Mouse (Mus musculus): ENCODE data around the gene Gm10318. TPM values are rescaled to one million over a fixed set of nuclear protein-coding genes. Genes with fewer than 3 reads are reported as not detected.

Gm10318 gene
- not detected for total RNA-seq (2021)
- long read RNA-seq, experiment 1, result 0 reads
- long read RNA-seq, experiment 2, result 0 reads

DNA sequence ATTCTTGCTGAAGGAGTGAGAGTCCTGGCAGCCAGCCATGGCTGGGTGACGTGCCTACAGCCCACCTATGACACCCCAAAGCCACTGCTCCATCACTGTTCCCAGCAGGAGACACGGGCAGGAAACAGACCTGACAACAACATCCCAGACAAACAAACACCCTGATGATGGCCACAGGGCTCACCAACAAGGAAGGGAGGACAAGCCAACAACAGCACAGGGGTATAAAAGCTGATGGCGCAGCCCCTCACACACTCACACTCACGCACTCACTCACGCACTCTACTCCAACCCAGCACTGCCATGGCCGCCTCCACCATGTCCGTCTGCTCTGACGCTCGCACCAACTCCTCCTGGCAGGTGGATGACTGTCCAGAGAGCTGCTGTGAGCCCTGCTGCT lies at the start of gene Gm10318:
TSS of gene Gm10318 (plus strand) at position 301 of the 400 bp plus-strand sequence.
- no peak for DNase-seq
- intact Hi-C loops (cut with DNase I; ENCODE audit: low total_unique reads), result no loop called here

DNA sequence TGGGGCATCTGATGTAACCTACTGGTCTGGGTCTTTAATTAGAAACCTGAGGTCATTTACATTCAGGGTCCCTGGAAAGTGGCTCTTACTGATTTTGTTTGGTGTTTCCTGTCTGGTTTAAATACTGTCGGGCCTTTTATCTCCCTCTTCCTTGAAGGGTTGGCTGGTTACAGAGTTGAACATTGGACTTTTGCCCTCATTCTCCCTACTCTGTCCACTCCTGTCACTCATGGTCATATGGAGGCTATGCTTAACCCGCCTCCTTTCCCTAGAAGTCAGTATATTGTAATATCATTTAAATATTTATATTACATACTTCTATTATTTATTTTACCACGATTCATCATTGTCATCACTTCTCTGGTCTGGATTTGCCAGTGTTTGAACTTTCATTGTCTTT lies 48.6 kb upstream of the Gm10318 start:
- intact Hi-C loops (cut with DNase I; ENCODE audit: low total_unique reads), result no loop called here
- no peak for DNase-seq

DNA sequence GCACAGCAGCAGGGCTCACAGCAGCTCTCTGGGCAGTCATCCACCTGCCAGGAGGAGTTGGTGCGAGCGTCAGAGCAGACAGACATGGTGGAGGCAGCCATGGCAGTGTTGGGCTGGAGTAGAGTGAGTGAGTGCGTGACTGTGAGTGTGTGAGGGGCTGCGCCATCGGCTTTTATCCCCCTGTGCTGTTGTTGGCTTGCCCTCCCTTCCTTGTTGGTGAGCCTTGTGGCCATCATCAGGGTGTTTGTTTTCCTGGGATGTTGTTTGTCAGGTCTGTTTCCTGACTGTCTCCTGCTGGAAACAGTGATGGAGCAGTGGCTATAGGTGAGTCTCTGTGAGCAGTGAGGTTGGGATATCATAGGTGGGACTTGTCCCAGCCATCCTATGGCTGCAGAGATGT lies 40.9 kb upstream of the Gm10318 start, which contains the start of gene Gm9507:
TSS of gene Gm9507 (minus strand) at position 101 of the 400 bp plus-strand sequence.
- intact Hi-C loops (cut with DNase I; ENCODE audit: low total_unique reads), result no loop called here
- DNase-seq, result no peak

DNA sequence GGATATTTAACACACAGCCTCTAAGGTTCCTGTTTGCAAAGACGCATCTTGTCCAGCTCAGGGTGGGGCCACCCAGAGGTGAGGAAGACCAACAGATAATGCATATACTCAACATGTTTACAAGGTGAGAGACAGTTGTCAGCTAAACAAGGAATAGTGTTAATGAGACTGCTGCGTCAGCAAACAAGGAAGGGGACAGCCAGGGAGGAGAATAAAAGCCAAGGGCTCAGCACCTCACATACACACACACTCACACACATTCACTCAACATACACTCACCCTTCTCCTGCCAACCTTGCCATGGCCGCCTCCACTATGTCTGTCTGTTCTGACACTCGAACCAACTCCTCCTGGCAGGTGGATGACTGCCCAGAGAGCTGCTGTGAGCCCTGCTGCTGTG lies 38.3 kb upstream of the Gm10318 start, which contains the start of gene Gm2696:
TSS of gene Gm2696 (plus strand) at position 301 of the 400 bp plus-strand sequence.
- intact Hi-C loops (cut with DNase I; ENCODE audit: low total_unique reads), result no loop called here
- no peak for DNase-seq

DNA sequence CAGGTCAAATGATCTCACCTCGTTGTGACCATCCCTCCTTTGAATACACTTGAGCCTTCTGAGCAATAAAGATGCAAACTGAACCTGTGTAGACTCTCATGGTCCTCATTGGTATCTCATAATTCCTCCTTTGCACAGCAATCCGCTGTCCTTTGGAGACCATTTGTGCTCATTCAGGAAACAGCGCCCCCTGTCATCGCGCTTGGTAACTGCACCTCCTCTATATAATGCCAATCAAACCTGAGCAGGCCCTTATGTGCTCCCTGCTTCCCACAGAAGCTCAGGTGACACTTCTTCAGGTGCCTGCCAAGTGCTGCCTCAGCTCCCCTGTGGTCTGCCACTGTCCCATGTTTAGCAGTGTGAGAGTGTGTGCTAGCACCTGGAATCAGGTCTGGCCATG lies 37.1 kb upstream of the Gm10318 start:
- intact Hi-C loops (cut with DNase I; ENCODE audit: low total_unique reads), result no loop called here

DNA sequence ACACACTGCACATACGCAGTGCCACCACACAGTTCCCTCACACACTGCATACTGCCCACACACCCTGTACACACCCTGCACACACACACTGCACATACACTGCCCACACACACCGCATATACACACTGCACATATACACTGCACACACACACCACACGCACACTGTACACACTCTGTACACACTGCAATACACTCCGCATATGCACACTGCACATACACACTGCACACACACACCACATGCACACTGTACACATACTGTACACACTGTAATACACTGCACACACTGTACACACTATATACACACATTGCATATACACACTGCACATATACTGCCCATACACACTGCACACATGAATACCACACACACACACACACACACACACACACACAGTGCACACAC lies 34.1 kb upstream of the Gm10318 start:
- no peak for DNase-seq
- intact Hi-C loops (cut with DNase I; ENCODE audit: low total_unique reads), result no loop called here

More for the DNA sequence above, 37.1 kb upstream of the Gm10318 start:
- DNase-seq, result no peak

DNA sequence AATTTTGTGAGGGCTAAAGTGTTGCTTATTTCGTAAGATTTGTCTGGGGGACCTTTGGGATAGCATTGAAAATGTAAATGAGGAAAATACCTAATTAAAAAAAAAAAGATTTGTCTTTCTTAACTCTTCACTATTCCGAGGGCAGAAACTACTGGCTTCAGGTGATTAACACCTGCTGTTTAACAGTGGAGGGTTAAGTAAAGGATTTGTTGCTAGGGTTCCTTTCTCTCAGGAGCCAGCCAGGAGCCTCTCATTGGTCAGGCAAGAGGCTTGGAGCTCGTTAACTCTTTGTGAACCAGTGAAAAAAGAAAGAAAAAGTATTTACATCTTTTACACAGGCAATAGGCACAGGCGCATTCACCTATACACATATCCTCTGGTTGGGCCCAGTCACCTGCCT lies 33.5 kb upstream of the Gm10318 start:
- no peak for DNase-seq
- intact Hi-C loops (cut with DNase I; ENCODE audit: low total_unique reads), result no loop called here

DNA sequence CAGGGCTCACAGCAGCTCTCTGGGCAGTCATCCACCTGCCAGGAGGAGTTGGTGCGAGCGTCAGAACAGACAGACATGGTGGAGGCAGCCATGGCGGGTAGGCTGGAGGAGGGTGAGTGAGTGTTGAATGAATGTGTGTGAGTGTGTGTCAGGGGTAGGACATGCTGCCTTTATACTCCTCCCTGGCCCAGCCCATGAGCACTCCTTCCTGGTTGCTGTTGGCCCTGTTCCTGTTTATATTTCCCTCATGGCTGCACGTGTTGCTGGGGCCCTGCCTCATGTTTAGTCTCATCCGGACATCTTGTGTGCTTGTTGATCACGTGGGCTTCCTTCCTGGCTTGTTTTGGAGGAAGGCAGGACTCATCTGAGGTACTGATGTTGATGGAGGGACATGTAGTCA lies 25.7 kb upstream of the Gm10318 start, which contains the start of gene Krtap10-4:
TSS of gene Krtap10-4 (minus strand) at position 145 of the 400 bp plus-strand sequence.
- intact Hi-C loops (cut with DNase I; ENCODE audit: low total_unique reads), result no loop called here
- no peak for DNase-seq

DNA sequence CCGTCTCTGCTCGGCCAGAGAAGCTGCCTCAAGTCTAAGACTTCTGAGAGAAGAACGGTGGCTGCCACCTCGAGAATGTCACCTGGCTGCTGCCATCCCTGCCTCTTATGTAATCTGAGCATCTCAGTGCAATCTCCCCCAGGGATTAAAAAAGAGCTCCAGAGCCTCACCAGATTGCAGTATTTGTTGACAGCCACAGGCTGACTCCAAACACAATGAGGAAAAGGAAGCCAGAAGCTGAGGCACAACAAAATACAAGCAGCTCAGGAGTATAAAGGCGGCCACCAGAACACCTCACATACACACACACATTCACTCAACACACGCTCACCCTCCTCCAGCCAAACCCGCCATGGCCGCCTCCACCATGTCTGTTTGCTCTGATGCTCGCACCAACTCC lies 17.0 kb upstream of the Gm10318 start, which contains the start of gene Krtap10-10:
TSS of gene Krtap10-10 (plus strand) at position 301 of the 400 bp plus-strand sequence.
- intact Hi-C loops (cut with DNase I; ENCODE audit: low total_unique reads), result no loop called here

DNA sequence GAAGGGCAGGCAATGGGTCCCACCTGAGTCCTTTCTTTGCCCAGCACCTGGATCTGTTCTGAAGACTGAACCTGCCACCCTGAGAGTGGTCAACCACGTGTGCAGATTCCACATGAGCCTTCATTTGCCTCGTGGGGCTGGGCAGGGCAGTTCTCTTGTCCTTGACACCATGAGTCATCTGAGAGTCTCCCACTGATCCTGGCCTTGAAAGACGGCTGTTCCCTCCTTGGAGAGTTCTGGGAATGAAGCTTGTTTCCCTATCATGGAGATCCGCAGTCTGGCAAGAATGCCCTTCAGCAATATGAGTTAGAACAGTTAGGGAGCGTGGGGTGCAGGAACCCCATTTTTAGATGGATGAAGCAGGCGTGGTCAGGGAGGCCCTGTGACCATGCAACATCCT lies 13.7 kb upstream of the Gm10318 start:
- intact Hi-C loops (cut with DNase I; ENCODE audit: low total_unique reads), result no loop called here

More for the DNA sequence above, 17.0 kb upstream of the Gm10318 start, which contains the start of gene Krtap10-10:
- DNase-seq, result no peak

DNA sequence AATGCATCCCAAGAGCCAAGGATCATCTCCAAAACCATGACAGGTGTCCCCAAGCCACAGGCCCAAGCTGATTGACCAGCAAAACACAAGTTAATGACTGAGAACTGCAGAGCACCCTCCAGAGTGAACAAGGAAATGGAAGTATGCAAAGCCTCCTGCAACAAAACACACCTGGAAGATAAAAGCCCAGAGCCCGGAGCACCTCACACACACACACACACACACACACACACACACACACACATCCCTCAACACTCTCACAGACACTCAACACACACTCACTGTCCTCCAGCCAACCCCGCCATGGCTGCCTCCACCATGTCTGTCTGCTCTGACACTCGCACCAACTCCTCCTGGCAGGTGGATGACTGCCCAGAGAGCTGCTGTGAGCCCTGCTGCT lies 6.2 kb upstream of the Gm10318 start, which contains the start of gene Gm36176:
TSS of gene Gm36176 (plus strand) at position 301 of the 400 bp plus-strand sequence.
- DNase-seq, result no peak
- intact Hi-C loops (cut with DNase I; ENCODE audit: low total_unique reads), result no loop called here

More for the DNA sequence above, 13.7 kb upstream of the Gm10318 start:
- no peak for DNase-seq

DNA sequence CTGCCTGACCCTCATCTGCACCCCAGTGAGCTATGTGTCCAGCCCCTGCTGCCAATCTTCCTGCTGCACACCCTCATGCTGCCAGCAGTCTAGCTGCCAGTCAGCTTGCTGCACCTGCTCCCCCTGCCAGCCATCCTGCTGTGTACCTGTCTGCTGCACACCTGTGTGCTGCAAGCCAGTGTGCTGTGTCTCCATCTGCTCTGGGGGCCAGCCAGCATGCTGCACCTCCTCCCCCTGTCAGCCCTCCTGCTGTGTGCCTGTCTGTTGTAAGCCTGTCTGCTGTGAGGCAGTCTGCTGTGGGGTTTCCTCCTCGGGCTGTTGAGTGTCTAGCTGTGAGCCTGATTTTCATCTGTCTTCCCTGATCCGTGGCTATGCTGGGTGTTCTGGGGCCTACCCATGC lies 5.7 kb upstream of the Gm10318 start:
- intact Hi-C loops (cut with DNase I; ENCODE audit: low total_unique reads), result no loop called here
- no peak for DNase-seq

DNA sequence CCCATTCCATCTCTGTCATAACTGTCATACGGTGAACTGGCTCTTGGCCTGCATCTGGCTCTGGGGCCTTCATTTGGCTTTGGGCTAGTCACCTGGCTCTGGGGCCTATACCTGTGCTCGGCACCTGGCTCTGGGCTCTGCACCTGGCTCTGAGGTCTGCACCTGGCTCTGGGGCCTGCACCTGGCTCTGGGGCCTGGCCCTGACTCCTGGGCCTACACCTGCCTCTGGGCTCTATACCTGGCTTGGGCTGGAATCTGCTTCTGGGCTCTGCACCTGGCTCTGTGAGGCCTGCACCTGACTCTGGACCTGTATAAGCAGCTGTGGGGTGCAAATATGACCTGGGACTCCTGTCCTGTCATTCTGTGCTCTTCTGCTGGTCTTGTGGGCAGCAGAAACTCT lies 5.1 kb upstream of the Gm10318 start:
- intact Hi-C loops (cut with DNase I; ENCODE audit: low total_unique reads), result no loop called here
- no peak for DNase-seq

DNA sequence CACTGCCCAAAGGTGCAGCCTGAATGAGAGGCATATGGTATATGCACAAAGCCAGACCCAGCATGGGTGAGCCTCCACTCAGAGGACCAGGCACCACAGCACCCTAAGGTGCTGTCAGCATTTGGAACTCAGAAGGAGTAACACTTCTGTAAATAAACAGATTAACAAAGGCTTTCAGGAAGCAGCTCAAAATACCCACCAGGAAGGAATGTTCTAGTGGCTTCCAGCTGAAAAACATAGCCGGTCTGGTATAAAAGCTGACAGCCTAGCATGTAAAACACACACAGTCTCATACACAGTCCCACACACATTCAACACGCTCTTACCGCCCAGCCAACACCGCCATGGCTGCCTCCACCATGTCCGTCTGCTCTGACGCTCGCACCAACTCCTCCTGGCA lies 9.0 kb downstream of the Gm10318 start, which contains the start of gene Gm3285:
TSS of gene Gm3285 (plus strand) at position 301 of the 400 bp plus-strand sequence.
- intact Hi-C loops (cut with DNase I; ENCODE audit: low total_unique reads), result no loop called here
- DNase-seq, result no peak

DNA sequence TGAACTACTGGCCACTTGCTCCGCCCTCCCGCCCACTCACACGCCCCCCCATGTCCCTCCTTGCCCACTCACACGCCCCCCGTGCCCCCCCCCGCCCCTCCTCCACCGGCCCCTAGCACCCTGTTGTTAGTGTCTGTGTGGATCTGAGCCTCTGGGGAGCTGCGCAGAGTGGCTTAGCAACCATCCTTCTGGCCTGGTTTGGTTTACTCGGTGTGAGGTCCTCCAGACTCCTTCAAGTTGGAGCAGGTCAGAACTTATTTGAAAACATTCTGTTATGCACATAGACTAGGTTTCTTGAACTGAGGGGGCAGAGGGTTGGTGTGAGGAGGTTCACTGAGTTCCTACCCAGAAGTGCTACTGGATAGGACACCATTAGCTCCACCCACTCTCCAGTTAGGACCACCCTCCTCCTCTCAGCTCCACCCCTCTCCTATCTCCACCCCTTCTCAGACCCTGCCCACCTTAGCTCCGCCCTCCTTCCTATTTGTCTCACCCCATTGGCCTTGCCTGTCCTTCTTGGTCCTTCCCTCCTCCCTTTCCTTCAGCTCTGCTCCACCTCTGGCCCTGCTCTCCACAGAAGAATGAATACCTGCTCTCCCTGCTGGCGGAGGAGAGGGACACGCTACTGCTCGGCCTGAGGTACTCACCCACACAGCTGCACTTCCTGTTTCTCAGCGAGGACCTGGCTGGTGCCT lies 11.6 kb downstream of the Gm10318 start:
- DNase-seq, result no peak
- intact Hi-C loops (cut with DNase I; ENCODE audit: low total_unique reads), result no loop called here

DNA sequence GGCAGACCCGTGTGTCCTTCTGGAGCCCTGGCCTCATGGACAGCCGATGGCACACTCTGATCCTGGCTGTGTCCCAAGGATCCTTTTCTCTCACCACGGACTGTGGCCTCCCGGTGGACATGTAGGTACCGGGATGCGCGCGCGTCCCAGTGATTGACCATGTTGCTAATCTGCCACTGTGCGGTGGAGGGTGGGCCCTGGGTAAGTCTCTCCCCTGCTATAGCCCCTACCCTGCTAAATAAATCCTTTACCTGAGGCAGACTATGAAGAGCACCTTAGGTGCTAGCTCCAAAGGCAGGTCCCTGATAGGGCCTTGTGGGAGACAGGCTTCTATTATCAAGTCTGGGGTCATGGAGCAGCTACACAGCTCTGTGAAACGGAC lies 12.1 kb downstream of the Gm10318 start:
- intact Hi-C loops (cut with DNase I; ENCODE audit: low total_unique reads), result no loop called here
- DNase-seq, result no peak

DNA sequence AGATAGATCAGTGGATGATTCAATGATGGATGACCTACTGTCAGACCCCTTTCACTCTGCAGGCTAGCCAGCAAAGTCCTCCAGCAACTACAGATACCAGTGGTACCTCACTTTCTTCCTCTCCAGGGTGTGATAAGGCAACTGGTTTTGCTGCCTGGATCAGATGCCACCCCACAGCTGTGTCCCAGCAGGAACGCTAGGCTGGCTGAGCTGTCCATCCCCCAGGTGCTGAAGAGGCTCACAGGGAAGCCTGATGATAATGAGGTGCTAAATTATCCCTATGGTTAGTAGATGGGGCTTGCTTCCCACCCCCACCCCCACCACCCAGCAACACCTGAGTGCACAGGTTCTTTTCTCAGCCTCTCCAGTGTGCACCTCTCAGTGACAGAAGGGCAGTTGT lies 14.9 kb downstream of the Gm10318 start:
- intact Hi-C loops (cut with DNase I; ENCODE audit: low total_unique reads), result no loop called here
- DNase-seq, result no peak

DNA sequence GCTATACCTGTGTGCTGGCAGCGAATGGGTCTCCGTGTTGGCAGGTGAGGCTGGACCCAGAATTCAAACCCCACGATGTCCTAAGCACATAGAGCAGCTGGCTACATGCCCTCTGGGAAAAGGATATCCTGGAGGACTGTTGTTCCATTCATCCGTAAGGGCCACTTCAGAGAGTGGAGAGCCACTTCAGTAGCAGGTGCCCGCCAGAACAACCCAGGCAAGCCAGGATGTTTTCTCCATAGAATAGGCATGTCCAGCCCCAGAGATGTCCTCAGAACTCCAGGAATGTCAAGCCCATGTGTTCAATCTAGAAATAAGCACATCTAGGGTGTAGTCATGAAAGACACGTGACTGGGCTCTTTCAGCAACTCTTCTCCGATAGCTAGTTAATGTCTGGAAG lies 17.0 kb downstream of the Gm10318 start:
- intact Hi-C loops (cut with DNase I; ENCODE audit: low total_unique reads), result no loop called here
- DNase-seq, result no peak

DNA sequence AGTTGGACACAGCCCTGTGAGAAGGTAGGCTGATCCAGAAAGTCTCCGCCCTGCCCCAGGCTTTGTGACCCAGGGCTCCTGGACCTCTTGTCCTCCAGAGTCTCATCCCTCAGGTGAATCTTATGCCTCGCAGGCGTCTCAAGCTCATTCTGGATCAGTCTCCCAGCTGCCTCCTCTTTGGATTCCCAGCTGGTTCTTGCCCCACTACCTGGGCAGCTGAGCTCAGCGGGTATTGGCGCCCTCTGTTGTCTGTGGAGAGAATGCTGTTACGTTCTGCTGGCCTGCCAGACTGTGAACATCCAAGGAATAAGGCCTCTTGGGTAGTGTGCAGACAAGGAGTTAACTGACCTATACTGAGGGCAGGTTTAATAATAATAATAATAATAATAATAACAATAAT lies 26.3 kb downstream of the Gm10318 start:
- no peak for DNase-seq
- intact Hi-C loops (cut with DNase I; ENCODE audit: low total_unique reads), result no loop called here

DNA sequence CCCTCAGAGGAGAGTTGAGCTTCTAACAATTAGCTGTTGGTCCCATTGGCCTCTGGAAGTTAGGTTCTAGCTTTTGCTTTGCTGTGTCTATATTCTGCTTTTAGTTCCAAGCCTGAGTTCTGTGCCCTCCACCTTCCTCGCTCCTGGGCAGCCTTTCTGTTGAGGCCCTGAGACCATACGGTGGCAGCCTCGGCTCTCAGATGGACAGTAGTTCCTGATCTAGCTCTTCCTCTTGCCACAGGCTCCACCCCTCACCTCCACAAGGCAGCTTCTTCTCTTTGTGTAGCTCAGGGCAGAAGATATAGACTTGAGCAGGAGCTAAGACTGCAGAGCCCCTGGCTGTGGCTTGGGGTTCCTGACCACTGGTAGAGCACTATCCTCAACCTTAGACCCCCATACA lies 27.6 kb downstream of the Gm10318 start:
- intact Hi-C loops (cut with DNase I; ENCODE audit: low total_unique reads), result loop anchor here (5.0 kb wide), 1 partner anchor 253 kb away; no protein-coding TSS in a partner anchor
- DNase-seq, result no peak

DNA sequence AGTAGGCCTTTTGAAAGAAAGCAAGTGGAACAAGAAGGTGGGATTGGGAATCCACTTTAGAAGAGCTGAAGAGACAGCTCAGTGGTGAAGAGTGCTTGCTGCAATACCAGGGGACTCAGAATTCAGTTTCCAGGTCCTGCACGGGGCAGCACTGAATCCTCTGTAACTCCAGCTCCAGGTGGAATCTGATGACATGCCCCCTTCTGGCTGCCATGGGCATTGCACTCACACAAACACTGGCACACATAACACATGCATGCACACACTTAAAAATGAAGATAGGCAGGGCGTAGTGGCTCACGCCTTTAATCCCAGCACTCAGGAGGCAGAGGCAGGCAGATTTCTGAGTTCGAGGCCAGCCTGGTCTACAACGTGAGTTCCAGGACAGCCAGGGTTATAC lies 29.9 kb downstream of the Gm10318 start:
- no peak for DNase-seq
- intact Hi-C loops (cut with DNase I; ENCODE audit: low total_unique reads), result loop anchor here (5.0 kb wide), 1 partner anchor 255 kb away; no protein-coding TSS in a partner anchor

All from gastrocnemius, postnatal 14 days (tissue).